Mouse (Mus musculus) adrenal gland, postnatal 25 days (tissue): ENCODE data around the gene Larp4. TPM values are rescaled to one million over a fixed set of nuclear protein-coding genes. Genes with fewer than 3 reads are reported as not detected.

Experiments
- DNase-seq: peaks from one replicate; pipeline ENCODE4 v3.0.0; 2021; ENCODE audit warnings: mixed read lengths
- total RNA-seq: library from RNA; stranded (reverse); gene quantifications from 2 replicates; pipeline ENCODE4 v1.2.3, GENCODE M21; 2021

The Larp4 gene
- total RNA-seq, 1 experiment from 2014 or later = 70.2 TPM

GRCm38 (mm10) chr15:100006180-100006579 is 36.3 kb downstream of the Larp4 start:
- DNase-seq = no peak

- DNase-seq = no peak
Observed at GRCm38 (mm10) chr15:100018280-100018899, 48.5 kb downstream of the Larp4 start.

GRCm38 (mm10) chr15:100021175-100021574 is 51.3 kb downstream of the Larp4 start:
- DNase-seq = no peak

- peak; percentile 20 for DNase-seq
Observed at GRCm38 (mm10) chr15:100022923-100023322, 53.1 kb downstream of the Larp4 start.

GRCm38 (mm10) chr15:100025076-100025834 is 55.4 kb downstream of the Larp4 start:
- no peak for DNase-seq

- DNase-seq = no peak
Observed at GRCm38 (mm10) chr15:100028133-100028532, 58.3 kb downstream of the Larp4 start.

- DNase-seq = no peak
Observed at GRCm38 (mm10) chr15:100029497-100029896, 59.6 kb downstream of the Larp4 start.

- DNase-seq = no peak
Observed at GRCm38 (mm10) chr15:100029900-100030299, 60.0 kb downstream of the Larp4 start.

GRCm38 (mm10) chr15:100032546-100032945 is 62.7 kb downstream of the Larp4 start:
- no peak for DNase-seq

GRCm38 (mm10) chr15:100038470-100038971 is 68.7 kb downstream of the Larp4 start, which contains the start of gene Dip2b:
Gene Dip2b (plus strand): TSS chr15:100038664.
- peak; percentile 99 for DNase-seq

GRCm38 (mm10) chr15:100039001-100039701 is 69.3 kb downstream of the Larp4 start:
- DNase-seq = peak; percentile 48

GRCm38 (mm10) chr15:100040541-100041266 is 70.8 kb downstream of the Larp4 start:
- DNase-seq = no peak

- DNase-seq = no peak
Observed at GRCm38 (mm10) chr15:100041267-100042047, 71.6 kb downstream of the Larp4 start.

- no peak for DNase-seq
Observed at GRCm38 (mm10) chr15:100042048-100042400, 72.2 kb downstream of the Larp4 start.

GRCm38 (mm10) chr15:100045576-100045975 is 75.7 kb downstream of the Larp4 start:
- DNase-seq = no peak

- DNase-seq = no peak
Observed at GRCm38 (mm10) chr15:100049496-100050087, 79.7 kb downstream of the Larp4 start.

- DNase-seq = no peak
Observed at GRCm38 (mm10) chr15:100050940-100051339, 81.1 kb downstream of the Larp4 start.

GRCm38 (mm10) chr15:100052726-100053125 is 82.9 kb downstream of the Larp4 start:
- no peak for DNase-seq

- no peak for DNase-seq
Observed at GRCm38 (mm10) chr15:100056397-100056908, 86.6 kb downstream of the Larp4 start.

- DNase-seq = no peak
Observed at GRCm38 (mm10) chr15:100057698-100058097, 87.8 kb downstream of the Larp4 start.

- no peak for DNase-seq
Observed at GRCm38 (mm10) chr15:100058143-100058542, 88.3 kb downstream of the Larp4 start.
